8 mouse cellular contexts compared by ENCODE assay signal in the genomic region with DNA sequence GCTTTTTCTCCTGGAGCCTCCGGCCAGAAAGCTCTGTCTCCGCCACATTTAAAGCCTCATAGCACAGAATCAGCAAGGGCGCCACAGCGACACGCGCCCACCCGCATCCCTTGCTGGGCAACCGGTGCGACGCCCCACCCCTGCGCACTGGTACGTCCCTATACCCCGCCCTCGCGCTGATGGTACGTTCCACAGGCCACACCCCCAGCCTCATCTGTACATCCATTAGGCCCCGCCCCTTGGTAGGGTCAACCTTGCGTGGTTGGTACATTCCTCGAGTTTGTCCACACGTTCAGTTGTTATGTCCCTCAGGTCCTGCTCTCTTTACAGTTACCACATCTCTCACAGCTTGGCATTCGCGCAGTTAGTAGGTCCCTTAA. TPM values are rescaled to one million over a fixed set of nuclear protein-coding genes. Genes with fewer than 3 reads are reported as not detected.
DNase-seq lines count a peak whose midpoint lies in the region; ATAC-seq and TF ChIP-seq lines count a peak whose summit lies in the region.

Rita1 (minus strand) TSS at position 148 of the 380 bp plus-strand sequence.
Ddx54 (plus strand) TSS at position 298 of the 380 bp plus-strand sequence.

- peaks cover 7% of the 10 kb centered on the region; the same call in 1 of the 2 replicates for H3K9me3 ChIP-seq in forebrain, embryonic 10.5 days
- peaks cover 5% of the 10 kb centered on the region; the same call in 1 of the 2 replicates for H3K9me3 ChIP-seq in heart, embryonic 13.5 days
- H3K9me3 ChIP-seq in kidney, postnatal 0 days (replicated peaks; ENCODE audit: low read length), result no peaks in the 10 kb centered on the region
- H3K9me3 ChIP-seq in midbrain, postnatal 0 days (ENCODE audit: low read length), result no peaks in the 10 kb centered on the region
- no peaks in the 10 kb centered on the region for H3K9me3 ChIP-seq in stomach, embryonic 15.5 days

- under 1% methylated on average over 22 of the region's 22 CpGs for WGBS in forebrain, embryonic 10.5 days
- under 1% methylated on average over 22 of the region's 22 CpGs for WGBS in heart, embryonic 13.5 days
- 1% methylated on average over 22 of the region's 22 CpGs for WGBS in kidney, postnatal 0 days
- WGBS in midbrain, postnatal 0 days, result 1% methylated on average over 22 of the region's 22 CpGs
- 0% methylated on average over 22 of the region's 22 CpGs for WGBS in stomach, embryonic 15.5 days

- peaks cover 20% of the 10 kb centered on the region for H3K4me1 ChIP-seq in forebrain, embryonic 10.5 days
- H3K4me1 ChIP-seq in heart, embryonic 13.5 days, result peaks cover 20% of the 10 kb centered on the region
- H3K4me1 ChIP-seq in kidney, postnatal 0 days (replicated peaks; ENCODE audit: insufficient read depth, low read length), result peaks cover 11% of the 10 kb centered on the region; the same call in 1 of the 2 replicates
- peaks cover 8% of the 10 kb centered on the region; the same call in 1 of the 2 replicates for H3K4me1 ChIP-seq in midbrain, postnatal 0 days (ENCODE audit: insufficient read depth, low read length)
- H3K4me1 ChIP-seq in stomach, embryonic 15.5 days, result peaks cover 10% of the 10 kb centered on the region

- peak within 1 kb of the TSS; percentile 88 for H3K9ac ChIP-seq in heart, embryonic 13.5 days
- H3K9ac ChIP-seq in kidney, postnatal 0 days (ENCODE audit: low read depth, low read length), result peak within 1 kb of the TSS; percentile 70
- peak within 1 kb of the TSS; percentile 77 for H3K9ac ChIP-seq in midbrain, postnatal 0 days (replicated peaks; ENCODE audit: low read length, poor library complexity, severe bottlenecking)
- H3K9ac ChIP-seq in stomach, embryonic 15.5 days, result peak within 1 kb of the TSS; percentile 47; the same call in 1 of the 2 replicates

- ATAC-seq in heart, embryonic 13.5 days (ENCODE audit: extremely low read depth, insufficient number of reproducible peaks, low FRiP score, low TSS enrichment), result peak; percentile 81
- peak; percentile 87 for ATAC-seq in kidney, postnatal 0 days (replicated peaks; ENCODE audit: low FRiP score, low read depth)
- ATAC-seq in midbrain, postnatal 0 days (ENCODE audit: low FRiP score), result peak; percentile 90
- ATAC-seq in stomach, embryonic 15.5 days (ENCODE audit: insufficient read depth, low FRiP score, low read depth), result peak; percentile 80

- H3K27me3 ChIP-seq in forebrain, embryonic 10.5 days (ENCODE audit: poor library complexity, severe bottlenecking), result no peaks in the 10 kb centered on the region
- H3K27me3 ChIP-seq in heart, embryonic 13.5 days (replicated peaks), result no peaks in the 10 kb centered on the region
- H3K27me3 ChIP-seq in kidney, postnatal 0 days (ENCODE audit: insufficient read depth, low read length), result no peaks in the 10 kb centered on the region
- H3K27me3 ChIP-seq in midbrain, postnatal 0 days (ENCODE audit: insufficient read depth, low read length), result no peaks in the 10 kb centered on the region
- H3K27me3 ChIP-seq in stomach, embryonic 15.5 days (replicated peaks), result no peaks in the 10 kb centered on the region

- peak within 1 kb of the TSS; percentile 81 for H3K4me3 ChIP-seq in forebrain, embryonic 10.5 days
- H3K4me3 ChIP-seq in heart, embryonic 13.5 days, result peak within 1 kb of the TSS; percentile 74
- H3K4me3 ChIP-seq in kidney, postnatal 0 days (replicated peaks; ENCODE audit: low read depth, low read length), result peak within 1 kb of the TSS; percentile 59
- peak within 1 kb of the TSS; percentile 53 for H3K4me3 ChIP-seq in midbrain, postnatal 0 days (ENCODE audit: low read depth, low read length)
- H3K4me3 ChIP-seq in stomach, embryonic 15.5 days (replicated peaks), result peak within 1 kb of the TSS; percentile 72

- no peak for TF ChIP-seq CTCF in kidney, postnatal 0 days (IDR thresholded peaks at IDR 0.05; ENCODE audit: low read depth)
- TF ChIP-seq CTCF in midbrain, postnatal 0 days (IDR thresholded peaks at IDR 0.05), result no peak

- H3K27ac ChIP-seq in forebrain, embryonic 10.5 days, result peak within 1 kb of the TSS; percentile 95
- H3K27ac ChIP-seq in heart, embryonic 13.5 days (replicated peaks), result peak within 1 kb of the TSS; percentile 81
- H3K27ac ChIP-seq in kidney, postnatal 0 days, result peak within 1 kb of the TSS; percentile 85
- H3K27ac ChIP-seq in midbrain, postnatal 0 days (ENCODE audit: low read depth, low read length), result peak within 1 kb of the TSS; percentile 91
- H3K27ac ChIP-seq in stomach, embryonic 15.5 days, result peak within 1 kb of the TSS; percentile 84

- H3K36me3 ChIP-seq in forebrain, embryonic 10.5 days (replicated peaks), result peaks cover 53% of the 10 kb centered on the region
- peaks cover 37% of the 10 kb centered on the region for H3K36me3 ChIP-seq in heart, embryonic 13.5 days
- 0 out of 2 replicates have a peak, but pooled peaks cover 8% of the 10 kb centered on the region for H3K36me3 ChIP-seq in kidney, postnatal 0 days (ENCODE audit: insufficient read depth, low read length)
- 0 out of 2 replicates have a peak, but pooled peaks cover 12% of the 10 kb centered on the region for H3K36me3 ChIP-seq in midbrain, postnatal 0 days (ENCODE audit: insufficient read depth, low read length)
- peaks cover 10% of the 10 kb centered on the region; the same call in 1 of the 2 replicates for H3K36me3 ChIP-seq in stomach, embryonic 15.5 days

- DNase-seq in CD4-positive, CD25-positive, alpha-beta regulatory T cell, adult 2 months (ENCODE audit: low read depth, low spot score), result peak; percentile 97
- peak; percentile 89 for DNase-seq in c-Kit-positive CD71-negative TER-119-negative erythroid progenitor cells, embryonic 14.5 days (ENCODE audit: low read depth)
- peak; percentile 97 for DNase-seq in forebrain, embryonic 10.5 days (ENCODE audit: extremely low spot score, low spot score)
- DNase-seq in kidney, postnatal 0 days (ENCODE audit: low spot score), result peak; percentile 99
- peak; percentile 97 for DNase-seq in liver
- peak; percentile 97 for DNase-seq in midbrain, postnatal 0 days (ENCODE audit: low spot score)

- peak within 1 kb of the TSS; percentile 87 for H3K4me2 ChIP-seq in heart, embryonic 13.5 days
- peak within 1 kb of the TSS; percentile 92 for H3K4me2 ChIP-seq in kidney, postnatal 0 days (ENCODE audit: low read length)
- H3K4me2 ChIP-seq in midbrain, postnatal 0 days (ENCODE audit: low read depth, low read length, poor library complexity, severe bottlenecking), result peak within 1 kb of the TSS; percentile 79
- peak within 1 kb of the TSS; percentile 76 for H3K4me2 ChIP-seq in stomach, embryonic 15.5 days

RNA-seq across cellular contexts. Expression of gene Rita1, which starts in this region (rescaled TPM):
- polyA plus RNA-seq in forebrain, embryonic 10.5 days (2016; fragmentation: Nextera tagmentation; extraction: Ambion mirVana), result 16.5 and 17.8 TPM in 2 replicates
- 9.6 and 10.4 TPM in 2 replicates for polyA plus RNA-seq in heart, embryonic 13.5 days (2015; fragmentation: Nextera tagmentation; extraction: Ambion mirVana)
- polyA plus RNA-seq in kidney, postnatal 0 days (2015; fragmentation: Nextera tagmentation; extraction: Ambion mirVana), result 14.3 and 16.3 TPM in 2 replicates
- total RNA-seq in midbrain, postnatal 0 days (2014; rRNA removed), result 32.3 and 43.6 TPM in 2 replicates
- polyA plus RNA-seq in midbrain, postnatal 0 days (2015; fragmentation: Nextera tagmentation; extraction: Ambion mirVana), result 31.4 and 33.9 TPM in 2 replicates
- 10.4 and 11.4 TPM in 2 replicates for polyA plus RNA-seq in stomach, embryonic 15.5 days (2015; fragmentation: Nextera tagmentation; extraction: Ambion mirVana)

RNA-seq across cellular contexts. Expression of gene Ddx54, which starts in this region (rescaled TPM):
- polyA plus RNA-seq in forebrain, embryonic 10.5 days (2016; fragmentation: Nextera tagmentation; extraction: Ambion mirVana), result 63.3 and 64.1 TPM in 2 replicates
- polyA plus RNA-seq in heart, embryonic 13.5 days (2015; fragmentation: Nextera tagmentation; extraction: Ambion mirVana), result 29.6 and 29.7 TPM in 2 replicates
- polyA plus RNA-seq in kidney, postnatal 0 days (2015; fragmentation: Nextera tagmentation; extraction: Ambion mirVana), result 34.8 and 38.6 TPM in 2 replicates
- 36.2 and 37.8 TPM in 2 replicates for total RNA-seq in midbrain, postnatal 0 days (2014; rRNA removed)
- 31.7 and 32.6 TPM in 2 replicates for polyA plus RNA-seq in midbrain, postnatal 0 days (2015; fragmentation: Nextera tagmentation; extraction: Ambion mirVana)
- 41.8 and 44.9 TPM in 2 replicates for polyA plus RNA-seq in stomach, embryonic 15.5 days (2015; fragmentation: Nextera tagmentation; extraction: Ambion mirVana)

Comparison
In these comparisons a context has a peak if more than half of its experiments do, and no peak if none do; other contexts are left out.
1. Peak in every context shown above with its lines: DNase-seq, ATAC-seq, H3K4me3 ChIP-seq and H3K27ac ChIP-seq.